Mouse (Mus musculus) ES-E14 (cell line): ENCODE results near the gene 4930579F01Rik. TPM values are rescaled to one million over a fixed set of nuclear protein-coding genes. Genes with fewer than 3 reads are reported as not detected.

Experiments
- DNase-seq: peaks from one replicate; pipeline ENCODE4 v3.0.0-alpha.2; 2013; ENCODE audit warnings: low read depth, low spot score
- H3K27ac ChIP-seq: 2 replicates; pipeline ENCODE4 v1.5.1; 2012; ENCODE audit warnings: low read depth, mild to moderate bottlenecking, low read length, moderate library complexity, mixed read lengths; ENCODE audit not compliant: poor library complexity, insufficient read depth, severe bottlenecking
- H3K36me3 ChIP-seq: 2 replicates; pipeline ENCODE4 v1.6.1; 2012; ENCODE audit warnings: mild to moderate bottlenecking, low read length, moderate library complexity, mixed read lengths; ENCODE audit not compliant: control insufficient read depth, poor library complexity, insufficient read depth, severe bottlenecking
- H3K4me1 ChIP-seq, 2 experiments: fragments of 150-350 bp in 1 of 2; sonication (generic) in 1 of 2; 2 replicates each; pipeline ENCODE4 v1.6.1; 2012; ENCODE audit warnings: low read length in 2 of 2, mild to moderate bottlenecking in 1 of 2, mixed read lengths in 1 of 2; ENCODE audit not compliant: control insufficient read depth in 2 of 2, insufficient read depth in 2 of 2, poor library complexity in 1 of 2
- H3K4me3 ChIP-seq, 2 experiments: fragments of 150-350 bp in 1 of 2; sonication (generic) in 1 of 2; 2 replicates each; pipeline ENCODE4 v1.5.1; 2012; ENCODE audit warnings: low read length in 2 of 2, low read depth in 1 of 2, mild to moderate bottlenecking in 1 of 2, mixed read lengths in 1 of 2; ENCODE audit not compliant: insufficient read depth in 1 of 2, poor library complexity in 1 of 2, severe bottlenecking in 1 of 2
- H3K9ac ChIP-seq: 2 replicates; pipeline ENCODE4 v1.6.1; 2012; ENCODE audit warnings: low read depth, mild to moderate bottlenecking, low read length, mixed read lengths; ENCODE audit not compliant: poor library complexity, insufficient read depth, severe bottlenecking
- H3K9me3 ChIP-seq: fragments of 150-350 bp; sonication (generic); 2 replicates; pipeline ENCODE4 v1.6.1; 2012; ENCODE audit warnings: low read depth, mild to moderate bottlenecking, low read length; ENCODE audit not compliant: control insufficient read depth, insufficient read depth
- CHD2 ChIP-seq: IDR thresholded peaks from 2 replicates; pipeline ENCODE4 v1.6.1; 2014; ENCODE audit warnings: mild to moderate bottlenecking, low read depth, low read length, inconsistent platforms
- HCFC1 ChIP-seq: IDR thresholded peaks from 2 replicates; pipeline ENCODE4 v1.6.1; 2012; ENCODE audit warnings: low read length, inconsistent platforms, borderline replicate concordance; ENCODE audit not compliant: insufficient read depth
- MAFK ChIP-seq: IDR thresholded peaks from 2 replicates; pipeline ENCODE4 v1.6.1; 2014; ENCODE audit warnings: mild to moderate bottlenecking, low read depth, low read length, inconsistent platforms; ENCODE audit not compliant: insufficient read depth
- ZC3H11A ChIP-seq: IDR thresholded peaks from 2 replicates; pipeline ENCODE4 v1.6.1; 2012; ENCODE audit warnings: low read depth, mild to moderate bottlenecking, inconsistent platforms, low read length, borderline replicate concordance
- ZNF384 ChIP-seq: IDR thresholded peaks from 2 replicates; pipeline ENCODE4 v1.6.1; 2012; ENCODE audit warnings: low read depth, low read length, inconsistent platforms
- in situ Hi-C, 2 experiments: fragments of 600-800 bp; cut with MboI; formaldehyde crosslinking; loops; one replicate each; pipeline ENCODE4 v1.15.1; 2025; ENCODE audit warnings: low sequenced_read_pairs in 2 of 2, inconsistent platforms in 1 of 2; ENCODE audit not compliant: unreplicated experiment in 2 of 2
- total RNA-seq: library from RNA; depleted of rRNA; stranded (reverse); fragments of 300-350 nt; gene quantifications from 2 replicates; pipeline ENCODE4 v1.2.3, GENCODE M21; 2012

Gene 4930579F01Rik
- total RNA-seq, 1 experiment = not detected

GRCm38 (mm10) chr3:138192260-138192659 is 1.4 kb downstream of the 4930579F01Rik start:
- H3K9me3 ChIP-seq = no peaks in the 10 kb centered on the region
- H3K4me3 ChIP-seq = no peak overlapping the region
- H3K4me1 ChIP-seq = peaks cover 0 to 3% of the 10 kb centered on the region in 2 experiments; a peak in 1 of 4 replicates
- DNase-seq = no peak
- H3K36me3 ChIP-seq = no peaks in the 10 kb centered on the region
- in situ Hi-C loops = loop anchor here in 1 of 2 experiments (10.0 kb wide), 1 partner anchor 243 kb away; no protein-coding TSS in a partner anchor
- TF ChIP-seq MAFK (peak; percentile 54; the same call in 1 of the 2 replicates), ZNF384 (no peak)
- H3K9ac ChIP-seq = no peak overlapping the region
- H3K27ac ChIP-seq = no peak overlapping the region

GRCm38 (mm10) chr3:138185995-138186930 is 7.4 kb downstream of the 4930579F01Rik start:
- Histone ChIP-seq H3K4me3 (no peak overlapping the region), H3K9ac (no peak overlapping the region), H3K9me3 (no peaks in the 10 kb centered on the region), H3K36me3 (no peaks in the 10 kb centered on the region), H3K4me1 (no peaks in the 10 kb centered on the region), H3K27ac (no peak overlapping the region)
- no peak for TF ChIP-seq MAFK
- no peak for DNase-seq
- in situ Hi-C loops = no loop called here

GRCm38 (mm10) chr3:138185290-138185689 is 8.3 kb downstream of the 4930579F01Rik start:
- in situ Hi-C loops = no loop called here
- H3K9me3 ChIP-seq = no peaks in the 10 kb centered on the region
- DNase-seq = no peak

GRCm38 (mm10) chr3:138183371-138183770 is 10.3 kb downstream of the 4930579F01Rik start:
- no peak overlapping the region for H3K27ac ChIP-seq

More at GRCm38 (mm10) chr3:138185290-138185689, 8.3 kb downstream of the 4930579F01Rik start:
- Histone ChIP-seq H3K4me1 (no peaks in the 10 kb centered on the region), H3K4me3 (no peak overlapping the region), H3K36me3 (no peaks in the 10 kb centered on the region), H3K9ac (no peak overlapping the region), H3K27ac (no peak overlapping the region)
- TF ChIP-seq HCFC1 (no peak), CHD2 (no peak), MAFK (no peak), ZC3H11A (no peak), ZNF384 (no peak)

GRCm38 (mm10) chr3:138182019-138182418 is 11.6 kb downstream of the 4930579F01Rik start:
- Histone ChIP-seq H3K9me3 (no peaks in the 10 kb centered on the region), H3K27ac (no peak overlapping the region), H3K36me3 (no peaks in the 10 kb centered on the region), H3K4me1 (no peaks in the 10 kb centered on the region), H3K4me3 (no peak overlapping the region), H3K9ac (no peak overlapping the region)
- no peak for DNase-seq
- in situ Hi-C loops = no loop called here
- TF ChIP-seq MAFK = no peak
- TF ChIP-seq HCFC1 = no peak
- TF ChIP-seq ZNF384 = no peak
- TF ChIP-seq ZC3H11A = no peak
- TF ChIP-seq CHD2 = no peak

More at GRCm38 (mm10) chr3:138183371-138183770, 10.3 kb downstream of the 4930579F01Rik start:
- in situ Hi-C loops = no loop called here
- H3K9ac ChIP-seq = no peak overlapping the region
- no peaks in the 10 kb centered on the region for H3K4me1 ChIP-seq
- no peak overlapping the region for H3K4me3 ChIP-seq
- TF ChIP-seq ZNF384 (no peak), CHD2 (no peak), HCFC1 (no peak), ZC3H11A (no peak), MAFK (no peak)
- no peaks in the 10 kb centered on the region for H3K36me3 ChIP-seq
- no peaks in the 10 kb centered on the region for H3K9me3 ChIP-seq
- DNase-seq = no peak
